Mouse (Mus musculus) cerebellum, postnatal 25 days (tissue): ENCODE data around the gene Col13a1.

Experiments used
- DNase-seq, 2 experiments: peaks; one replicate each; pipeline ENCODE4 v3.0.0; 2021; ENCODE audit warnings: mixed read lengths in 2 of 2

The Col13a1 gene

DNA sequence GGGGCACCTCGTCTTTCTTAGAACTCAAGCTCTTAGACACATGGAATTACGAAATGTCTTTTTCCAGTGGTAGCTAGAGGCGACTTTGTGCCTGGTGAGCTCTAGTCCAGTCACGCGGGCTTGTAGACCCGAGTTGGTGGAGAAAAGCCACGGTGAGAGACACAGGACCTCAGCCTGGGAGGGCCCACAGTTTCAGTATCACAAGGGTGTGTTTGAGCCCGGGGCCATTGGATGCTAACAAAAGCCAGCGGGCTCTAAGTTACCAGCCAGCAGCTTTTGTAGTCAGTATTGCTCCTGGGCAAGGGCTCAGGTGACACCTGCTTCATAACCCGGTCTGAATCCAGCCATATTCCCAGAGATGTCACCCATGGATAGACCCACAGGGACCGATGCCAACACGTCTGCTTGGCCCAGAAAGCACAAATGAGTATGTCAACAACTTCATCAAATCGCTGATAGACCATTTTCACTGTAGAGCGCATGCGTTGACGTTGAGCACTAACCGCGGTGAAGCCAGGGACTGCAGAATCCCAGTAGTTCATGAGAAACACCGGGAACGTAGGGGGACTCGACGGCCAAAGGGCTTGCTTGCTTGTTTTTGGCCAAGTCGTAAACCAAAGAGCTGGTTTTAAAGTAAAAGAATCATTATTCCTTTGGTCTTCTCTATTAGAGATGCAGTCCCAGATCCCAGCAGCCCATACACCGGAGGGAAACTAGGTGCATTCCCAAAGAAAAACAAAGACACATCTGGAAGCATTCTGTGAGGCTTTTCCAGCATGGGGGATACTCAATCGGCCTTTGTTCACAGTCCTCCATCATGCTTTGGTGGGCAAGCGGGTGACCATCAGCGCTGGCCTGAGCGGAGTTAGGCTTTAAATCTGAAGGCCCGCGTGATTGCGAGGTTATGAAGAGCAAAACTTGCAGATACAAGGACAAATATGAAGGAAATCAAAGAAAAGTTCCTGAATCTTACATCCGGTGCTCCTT lies 150.7 kb downstream of the Col13a1 start:
- no peak for DNase-seq

GRCm38 (mm10) chr10:61826753-61827435 lies 152.0 kb downstream of the Col13a1 start:
- DNase-seq: no peak

- DNase-seq: no peak
Observed at GRCm38 (mm10) chr10:61825979-61826752, 152.7 kb downstream of the Col13a1 start.

- no peak for DNase-seq
Observed at GRCm38 (mm10) chr10:61825536-61825935, 153.4 kb downstream of the Col13a1 start.

DNA sequence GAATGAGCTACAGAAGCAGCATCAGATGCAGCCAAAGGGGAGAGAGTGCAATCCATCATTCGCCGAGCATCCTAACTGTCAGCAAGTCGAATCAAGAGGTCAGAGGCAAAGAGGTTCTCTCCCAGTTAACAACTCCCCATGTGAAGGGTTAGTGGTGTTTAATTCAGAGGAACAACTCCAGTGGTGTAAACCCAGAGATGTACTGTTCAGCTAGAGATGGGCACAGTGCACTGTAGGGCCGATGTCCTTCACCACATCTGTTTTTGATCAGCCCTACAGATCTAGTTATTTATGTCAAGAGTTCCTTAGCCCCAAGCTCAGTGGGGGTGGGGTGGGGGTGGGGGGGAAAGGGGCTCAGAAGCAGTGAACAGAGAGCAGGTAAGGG lies 155.2 kb downstream of the Col13a1 start:
- DNase-seq: no peak

- DNase-seq: no peak
Observed at GRCm38 (mm10) chr10:61822968-61823730, 155.8 kb downstream of the Col13a1 start.

DNA sequence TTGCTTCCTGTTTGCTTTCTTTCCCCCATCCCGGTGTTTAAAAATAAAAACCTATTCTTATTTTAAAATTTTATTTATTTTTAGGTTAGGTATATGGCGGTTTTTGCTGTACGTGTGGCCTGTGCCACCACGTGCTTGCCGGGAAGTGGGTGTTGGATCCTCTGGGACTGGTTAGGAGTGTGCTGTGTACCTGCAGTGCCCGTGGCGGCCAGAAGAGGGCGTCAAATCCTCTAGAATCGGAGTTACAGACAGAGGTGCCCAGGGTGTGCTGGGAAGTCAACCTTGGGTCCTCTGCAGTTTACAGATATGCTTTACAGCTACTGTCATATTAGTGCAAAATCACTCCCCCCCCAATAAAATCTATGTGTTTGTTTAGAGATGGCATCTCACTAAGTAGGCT lies 158.9 kb downstream of the Col13a1 start:
- DNase-seq: no peak

DNA sequence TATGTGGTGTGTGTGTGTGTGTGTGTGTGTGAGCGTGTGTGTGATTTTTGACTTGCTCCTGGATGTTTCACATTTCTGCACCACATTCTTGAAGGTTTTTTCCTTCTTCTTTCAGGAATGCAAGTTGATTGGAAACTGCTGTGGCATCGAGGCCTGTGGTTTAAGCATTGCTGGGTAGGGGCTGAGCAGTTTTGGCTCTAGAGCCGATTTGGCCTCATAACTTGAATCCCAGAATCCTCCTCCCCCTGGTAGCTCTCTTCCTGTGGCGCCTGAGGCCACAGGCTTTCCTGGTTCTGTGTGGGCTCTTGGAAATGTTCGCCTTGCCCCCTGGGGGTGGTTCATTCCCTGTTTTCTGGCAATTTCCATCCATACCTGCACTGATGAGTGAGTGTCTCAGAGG lies 166.9 kb downstream of the Col13a1 start:
- no peak for DNase-seq

DNA sequence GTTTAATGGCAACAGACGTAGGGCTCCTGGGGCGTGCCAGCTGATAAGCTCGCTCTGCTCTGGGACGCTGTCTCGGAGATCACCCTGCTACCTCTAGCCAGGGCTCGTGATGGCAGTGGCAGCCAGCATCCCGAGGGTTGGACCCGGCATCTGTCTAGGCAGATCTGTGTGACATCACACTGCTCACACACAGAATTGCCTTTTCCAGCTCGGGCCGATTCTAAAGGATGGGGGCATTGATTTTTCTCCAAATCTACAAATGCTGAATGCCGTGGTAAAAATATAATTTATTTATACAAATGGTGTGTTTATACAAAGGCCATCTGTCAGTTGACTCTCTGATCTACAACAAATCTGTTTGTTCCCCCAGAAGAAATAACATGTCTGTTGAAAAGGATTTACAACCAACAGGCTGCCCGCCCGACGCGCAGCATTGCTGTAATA lies 180.8 kb downstream of the Col13a1 start:
- DNase-seq: no peak

- DNase-seq: no peak
Observed at GRCm38 (mm10) chr10:61795458-61795857, 183.4 kb downstream of the Col13a1 start.

DNA sequence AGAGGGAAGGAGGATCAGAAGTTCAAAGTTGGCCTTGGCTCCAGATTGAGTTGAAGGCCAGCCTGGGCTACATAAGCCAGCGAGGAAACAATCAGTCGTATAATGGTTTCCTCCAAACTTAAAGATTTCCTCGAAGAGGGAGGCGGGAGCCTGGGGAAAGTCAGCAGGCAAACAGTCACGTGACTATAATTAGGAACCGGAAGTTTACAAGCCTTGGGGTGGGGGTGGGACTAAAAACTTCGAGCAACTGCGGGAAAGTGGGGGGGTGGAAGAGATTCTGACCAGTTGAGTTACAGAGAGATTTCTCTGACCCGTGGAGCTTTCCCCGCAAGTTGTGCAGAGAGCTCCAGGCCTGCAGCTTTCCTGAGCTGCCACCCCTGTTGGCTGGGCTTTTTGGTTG lies 183.9 kb downstream of the Col13a1 start:
- no peak for DNase-seq

- no peak for DNase-seq
Observed at GRCm38 (mm10) chr10:61793015-61793414, 185.9 kb downstream of the Col13a1 start.

DNA sequence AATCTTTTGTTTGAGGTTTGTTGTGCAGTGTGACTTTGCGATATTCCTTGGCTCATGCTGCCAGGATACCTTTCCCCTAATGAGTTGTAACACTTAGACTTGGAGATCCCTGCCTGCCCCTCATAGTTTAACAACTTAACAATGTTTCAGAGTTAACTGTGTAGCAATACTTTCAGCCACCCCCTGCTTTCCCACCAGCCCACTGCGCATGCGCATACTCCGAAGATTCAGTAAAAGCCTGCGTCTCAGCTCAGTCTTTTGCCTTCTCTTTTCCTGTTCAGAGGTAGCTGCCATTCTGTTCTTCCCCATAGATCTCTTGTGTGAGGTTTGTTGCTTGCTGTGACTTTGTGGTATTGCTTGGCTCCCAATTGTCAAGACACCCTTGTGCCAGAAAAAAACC lies 190.4 kb downstream of the Col13a1 start:
- no peak for DNase-seq
